Mouse (Mus musculus) adrenal gland, postnatal 14 days (tissue): Measurements from ENCODE around the gene Trp53. TPM values are rescaled to one million over a fixed set of nuclear protein-coding genes. Genes with fewer than 3 reads are reported as not detected.
A peak's percentile ranks its signal among the peaks of the same experiment; 100 is the strongest.
"Not testable (repeated sequence)": the region's sequence is repeated elsewhere in the genome, so short reads cannot be mapped to it uniquely, and the experiment has no call there.

ENCODE experiments used
- DNase-seq: peaks from one replicate; pipeline ENCODE4 v3.0.0; 2021; ENCODE audit warnings: mixed read lengths
- long read RNA-seq, 2 experiments: library from polyadenylated mRNA; stranded (forward); transcript quantifications; one replicate each; pipeline ENCODE4 v2.0.0; 2021
- total RNA-seq: library from RNA; stranded (reverse); gene quantifications from 2 replicates; pipeline ENCODE4 v1.2.3, GENCODE M21; 2021

The Trp53 gene
- 66.4 and 78.4 TPM in 2 replicates for total RNA-seq
- long read RNA-seq, experiment 1, transcript Trp53-203 (11 exons, 1,771 nt): major isoform, 111 of 138 reads
- long read RNA-seq, experiment 1, partial matches to known transcripts: 8 of 138 reads
- long read RNA-seq, experiment 1, other reads (novel, unspliced or antisense): 15 of 138 reads
- long read RNA-seq, experiment 2, transcript Trp53-203 (11 exons, 1,771 nt): major isoform, 76 of 98 reads
- long read RNA-seq, experiment 2, transcript Trp53-206 (11 exons, 1,867 nt): minor isoform, 7 of 98 reads
- long read RNA-seq, experiment 2, partial matches to known transcripts: 4 of 98 reads
- long read RNA-seq, experiment 2, other reads (novel, unspliced or antisense): 11 of 98 reads

- peak; percentile 95 for DNase-seq
These were observed at the start of gene Trp53, which contains the start of gene Wrap53 for GRCm38 (mm10) chr11:69580091-69580514. TSS of gene Trp53 (plus strand) at chr11:69580359. TSS of gene Wrap53 (minus strand) at chr11:69580255.

- not testable (repeated sequence) for DNase-seq
These were observed 49.4 kb upstream of the Trp53 start for GRCm38 (mm10) chr11:69530755-69531154.

GRCm38 (mm10) chr11:69532480-69533150 lies 47.5 kb upstream of the Trp53 start:
- DNase-seq: no peak

GRCm38 (mm10) chr11:69534990-69535389 lies 45.2 kb upstream of the Trp53 start:
- DNase-seq: no peak

GRCm38 (mm10) chr11:69540700-69541099 lies 39.5 kb upstream of the Trp53 start:
- DNase-seq: no peak

- not testable (repeated sequence) for DNase-seq
These were observed 38.4 kb upstream of the Trp53 start for GRCm38 (mm10) chr11:69541741-69542140.

GRCm38 (mm10) chr11:69543598-69543997 lies 36.6 kb upstream of the Trp53 start:
- no peak for DNase-seq

- DNase-seq: no peak
These were observed 34.2 kb upstream of the Trp53 start for GRCm38 (mm10) chr11:69545957-69546356.

- DNase-seq: peak; percentile 88
These were observed 33.6 kb upstream of the Trp53 start for GRCm38 (mm10) chr11:69546423-69547053.

- DNase-seq: peak; percentile 57
These were observed 33.1 kb upstream of the Trp53 start for GRCm38 (mm10) chr11:69547071-69547470.

GRCm38 (mm10) chr11:69549060-69549656 lies 31.0 kb upstream of the Trp53 start, which contains the start of gene Dnah2:
TSS of gene Dnah2 (minus strand) at chr11:69549110.
- no peak for DNase-seq

GRCm38 (mm10) chr11:69551310-69551709 lies 28.8 kb upstream of the Trp53 start:
- DNase-seq: no peak

GRCm38 (mm10) chr11:69552622-69553340 lies 27.4 kb upstream of the Trp53 start:
- no peak for DNase-seq

- DNase-seq: no peak
These were observed 26.8 kb upstream of the Trp53 start for GRCm38 (mm10) chr11:69553341-69553721.

- DNase-seq: no peak
These were observed 25.5 kb upstream of the Trp53 start for GRCm38 (mm10) chr11:69554539-69555140.

- peak; percentile 28 for DNase-seq
These were observed 22.7 kb upstream of the Trp53 start for GRCm38 (mm10) chr11:69557381-69557958.

GRCm38 (mm10) chr11:69558756-69559155 lies 21.4 kb upstream of the Trp53 start:
- DNase-seq: peak; percentile 33

GRCm38 (mm10) chr11:69559183-69559582 lies 21.0 kb upstream of the Trp53 start:
- DNase-seq: no peak

- peak; percentile 43 for DNase-seq
These were observed 20.1 kb upstream of the Trp53 start, which contains the start of gene Efnb3 for GRCm38 (mm10) chr11:69559851-69560765. TSS of gene Efnb3 (minus strand) at chr11:69560205.
